Mouse (Mus musculus): ENCODE results near the gene Ugt1a7c.
"Not testable (repeated sequence)": the region's sequence is repeated elsewhere in the genome, so short reads cannot be mapped to it uniquely, and the experiment has no call there.

GRCm38 (mm10) chr1:88134457-88135011 is 39.7 kb downstream of the Ugt1a7c start, which contains the start of gene Ugt1a6a:
- not testable (repeated sequence) for TF ChIP-seq MYOG (IDR thresholded peaks at IDR 0.05; ENCODE audit: control insufficient read depth, extremely low read depth, insufficient read length); USF1 (IDR thresholded peaks at IDR 0.05; ENCODE audit: low read depth); CTCF (IDR thresholded peaks at IDR 0.05; ENCODE audit: control insufficient read depth, insufficient read depth, insufficient read length)

All from C2C12 (cell line).